Mouse (Mus musculus): ENCODE data around the gene Hnrnpm. TPM values are rescaled to one million over a fixed set of nuclear protein-coding genes. Genes with fewer than 3 reads are reported as not detected.

Gene Hnrnpm
- polyA plus RNA-seq, 1 experiment = 129 TPM

DNA sequence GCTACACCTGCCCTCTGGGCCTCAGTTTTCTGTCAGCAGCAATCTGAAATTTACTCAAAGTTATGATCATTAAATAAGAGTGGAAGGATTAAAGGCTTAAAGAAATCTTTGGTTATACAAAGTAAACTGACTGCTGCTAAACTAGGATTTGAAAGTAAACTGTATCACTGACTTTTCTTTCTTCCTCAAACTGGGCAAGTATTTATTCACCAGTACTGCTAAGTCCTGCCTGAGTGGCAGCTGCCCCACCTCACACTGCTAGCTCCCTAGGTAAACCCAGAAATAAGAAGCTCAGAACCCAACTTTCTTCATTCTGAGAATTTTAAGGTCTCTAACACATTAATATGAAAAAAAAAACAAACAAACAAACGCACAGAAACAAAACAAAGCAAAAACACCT lies 12.8 kb downstream of the Hnrnpm start:
- Histone ChIP-seq H3K4me3 (ENCODE audit: insufficient read depth, poor library complexity, severe bottlenecking) (no peak overlapping the region), H3K79me3 (ENCODE audit: low read depth) (peaks cover 99% of the 10 kb centered on the region), H3K36me3 (ENCODE audit: control insufficient read depth, insufficient read depth) (peaks cover 60% of the 10 kb centered on the region), H3ac (ENCODE audit: control insufficient read depth, insufficient read length, low read depth) (no peak overlapping the region), H3K27me3 (ENCODE audit: control insufficient read depth, insufficient read depth, insufficient read length) (no peaks in the 10 kb centered on the region), H3K79me2 (ENCODE audit: control insufficient read depth, insufficient read depth) (peaks cover 100% of the 10 kb centered on the region)
- TF ChIP-seq USF1 (IDR thresholded peaks at IDR 0.05; ENCODE audit: low read depth) (no peak), MAX (IDR thresholded peaks at IDR 0.05) (no peak), MYOD1 (IDR thresholded peaks at IDR 0.05; ENCODE audit: control insufficient read depth, insufficient read length, low read depth) (no peak), CTCF (IDR thresholded peaks at IDR 0.05; ENCODE audit: control insufficient read depth, insufficient read depth, insufficient read length) (no peak), FOSL1 (IDR thresholded peaks at IDR 0.05; ENCODE audit: insufficient read depth, low read length, poor library complexity, severe bottlenecking) (no peak), MYOG (IDR thresholded peaks at IDR 0.05; ENCODE audit: control insufficient read depth, extremely low read depth, insufficient read length) (no peak), CEBPB (IDR thresholded peaks at IDR 0.05; ENCODE audit: low read depth) (no peak)

DNA sequence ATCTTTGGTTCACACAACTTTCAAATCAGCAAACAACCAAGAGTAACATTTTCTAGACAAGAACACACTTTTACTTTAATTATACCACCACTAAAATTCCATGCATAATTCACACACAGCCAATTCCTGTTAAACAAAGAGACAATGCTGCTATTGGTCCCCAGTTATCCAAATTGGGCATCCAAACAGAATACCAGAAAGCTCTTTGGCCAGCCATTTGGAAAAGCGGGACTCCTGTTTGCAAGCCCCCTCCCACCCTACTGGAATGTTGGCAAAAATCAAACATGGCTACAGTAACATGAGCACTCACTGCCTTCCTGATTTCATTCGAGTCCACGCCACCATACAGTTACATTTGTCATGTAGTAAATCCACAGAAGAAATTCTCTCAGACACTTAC lies 17.0 kb downstream of the Hnrnpm start:
- no peaks in the 10 kb centered on the region for H3K27me3 ChIP-seq (ENCODE audit: control insufficient read depth, insufficient read depth, insufficient read length)
- peaks cover 89% of the 10 kb centered on the region for H3K79me3 ChIP-seq (ENCODE audit: low read depth)
- peaks cover 64% of the 10 kb centered on the region for H3K36me3 ChIP-seq (ENCODE audit: control insufficient read depth, insufficient read depth)
- H3ac ChIP-seq (ENCODE audit: control insufficient read depth, insufficient read length, low read depth) = no peak overlapping the region
- no peak for TF ChIP-seq CTCF (IDR thresholded peaks at IDR 0.05; ENCODE audit: control insufficient read depth, insufficient read depth, insufficient read length)
- TF ChIP-seq CEBPB (IDR thresholded peaks at IDR 0.05; ENCODE audit: low read depth) = no peak
- TF ChIP-seq MYOG (IDR thresholded peaks at IDR 0.05; ENCODE audit: control insufficient read depth, extremely low read depth, insufficient read length) = no peak
- no peak for TF ChIP-seq MAX (IDR thresholded peaks at IDR 0.05)
- no peak for TF ChIP-seq USF1 (IDR thresholded peaks at IDR 0.05; ENCODE audit: low read depth)
- TF ChIP-seq FOSL1 (IDR thresholded peaks at IDR 0.05; ENCODE audit: insufficient read depth, low read length, poor library complexity, severe bottlenecking) = no peak
- no peak for TF ChIP-seq MYOD1 (IDR thresholded peaks at IDR 0.05; ENCODE audit: control insufficient read depth, insufficient read length, low read depth)
- peaks cover 100% of the 10 kb centered on the region for H3K79me2 ChIP-seq (ENCODE audit: control insufficient read depth, insufficient read depth)
- no peak overlapping the region for H3K4me3 ChIP-seq (ENCODE audit: insufficient read depth, poor library complexity, severe bottlenecking)

DNA sequence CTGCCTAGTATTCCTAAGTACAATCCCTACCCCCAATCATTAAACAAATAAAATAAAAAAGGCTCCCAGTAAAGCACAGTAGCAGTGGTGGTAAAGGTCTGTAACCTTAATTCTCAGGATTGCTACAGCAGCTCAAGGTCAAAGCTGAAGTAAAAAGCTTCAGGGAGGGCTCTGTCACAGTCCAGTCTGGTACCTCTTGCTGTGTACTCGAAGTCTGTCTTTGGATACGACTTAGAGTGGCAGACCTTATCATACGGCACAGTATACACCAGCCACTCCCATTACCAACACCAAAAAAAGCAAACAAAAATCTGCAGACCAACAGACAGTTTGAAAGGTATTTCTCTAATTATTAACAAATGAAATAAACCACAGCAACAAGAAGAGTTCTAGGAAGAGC lies 19.8 kb downstream of the Hnrnpm start:
- no peak overlapping the region for H3K4me3 ChIP-seq (ENCODE audit: insufficient read depth, poor library complexity, severe bottlenecking)
- peaks cover 82% of the 10 kb centered on the region for H3K36me3 ChIP-seq (ENCODE audit: control insufficient read depth, insufficient read depth)
- H3K27me3 ChIP-seq (ENCODE audit: control insufficient read depth, insufficient read depth, insufficient read length) = no peaks in the 10 kb centered on the region
- TF ChIP-seq FOSL1 (IDR thresholded peaks at IDR 0.05; ENCODE audit: insufficient read depth, low read length, poor library complexity, severe bottlenecking) = no peak
- TF ChIP-seq CEBPB (IDR thresholded peaks at IDR 0.05; ENCODE audit: low read depth) = no peak
- no peak for TF ChIP-seq MYOG (IDR thresholded peaks at IDR 0.05; ENCODE audit: control insufficient read depth, extremely low read depth, insufficient read length)
- no peak for TF ChIP-seq USF1 (IDR thresholded peaks at IDR 0.05; ENCODE audit: low read depth)
- no peak for TF ChIP-seq MAX (IDR thresholded peaks at IDR 0.05)
- no peak for TF ChIP-seq CTCF (IDR thresholded peaks at IDR 0.05; ENCODE audit: control insufficient read depth, insufficient read depth, insufficient read length)
- TF ChIP-seq MYOD1 (IDR thresholded peaks at IDR 0.05; ENCODE audit: control insufficient read depth, insufficient read length, low read depth) = no peak
- peaks cover 67% of the 10 kb centered on the region for H3K79me3 ChIP-seq (ENCODE audit: low read depth)
- peaks cover 93% of the 10 kb centered on the region for H3K79me2 ChIP-seq (ENCODE audit: control insufficient read depth, insufficient read depth)
- no peak overlapping the region for H3ac ChIP-seq (ENCODE audit: control insufficient read depth, insufficient read length, low read depth)

DNA sequence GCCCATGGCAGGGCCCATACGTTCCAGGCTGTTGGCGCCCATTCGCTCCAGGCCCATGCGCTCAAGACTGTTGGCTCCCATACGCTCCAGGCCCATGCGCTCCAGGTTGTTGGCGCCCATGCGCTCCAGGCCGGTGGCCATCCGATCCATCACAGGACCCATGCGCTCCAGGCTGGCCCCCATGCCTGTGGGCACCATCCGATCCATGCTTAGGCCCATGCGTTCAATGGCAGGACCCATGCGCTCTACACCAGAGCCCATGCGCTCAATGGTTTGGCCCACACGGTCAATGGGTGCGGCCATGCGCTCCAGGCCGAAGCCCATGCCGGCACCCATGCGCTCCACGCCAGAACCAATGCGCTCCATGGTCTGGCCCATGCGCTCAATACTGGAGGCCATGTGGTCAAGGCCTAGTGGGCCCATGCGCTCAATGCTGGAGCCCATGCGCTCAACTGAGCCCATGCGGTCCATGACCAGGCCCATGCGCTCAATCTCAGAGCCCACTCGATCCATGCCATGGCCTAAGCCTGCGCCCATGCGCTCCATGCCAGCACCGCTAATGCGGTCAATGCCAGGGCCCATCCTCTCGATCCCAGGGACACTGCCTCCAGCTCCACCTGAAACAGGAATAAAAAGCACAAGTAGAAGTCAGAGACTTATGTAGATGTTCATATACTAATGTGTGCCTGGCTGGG lies 36.7 kb downstream of the Hnrnpm start:
- Histone ChIP-seq H3K36me3 (ENCODE audit: control insufficient read depth, insufficient read depth) (peaks cover 95% of the 10 kb centered on the region), H3ac (ENCODE audit: control insufficient read depth, insufficient read length, low read depth) (no peak overlapping the region), H3K27me3 (ENCODE audit: control insufficient read depth, insufficient read depth, insufficient read length) (no peaks in the 10 kb centered on the region), H3K79me2 (ENCODE audit: control insufficient read depth, insufficient read depth) (peaks cover 30% of the 10 kb centered on the region), H3K4me3 (ENCODE audit: insufficient read depth, poor library complexity, severe bottlenecking) (no peak overlapping the region), H3K79me3 (ENCODE audit: low read depth) (peaks cover 5% of the 10 kb centered on the region)
- TF ChIP-seq CTCF (IDR thresholded peaks at IDR 0.05; ENCODE audit: control insufficient read depth, insufficient read depth, insufficient read length) = no peak
- TF ChIP-seq USF1 (IDR thresholded peaks at IDR 0.05; ENCODE audit: low read depth) = no peak
- TF ChIP-seq MYOG (IDR thresholded peaks at IDR 0.05; ENCODE audit: control insufficient read depth, extremely low read depth, insufficient read length) = no peak
- TF ChIP-seq MAX (IDR thresholded peaks at IDR 0.05) = no peak
- TF ChIP-seq CEBPB (IDR thresholded peaks at IDR 0.05; ENCODE audit: low read depth) = no peak
- TF ChIP-seq MYOD1 (IDR thresholded peaks at IDR 0.05; ENCODE audit: control insufficient read depth, insufficient read length, low read depth) = no peak
- TF ChIP-seq FOSL1 (IDR thresholded peaks at IDR 0.05; ENCODE audit: insufficient read depth, low read length, poor library complexity, severe bottlenecking) = no peak

DNA sequence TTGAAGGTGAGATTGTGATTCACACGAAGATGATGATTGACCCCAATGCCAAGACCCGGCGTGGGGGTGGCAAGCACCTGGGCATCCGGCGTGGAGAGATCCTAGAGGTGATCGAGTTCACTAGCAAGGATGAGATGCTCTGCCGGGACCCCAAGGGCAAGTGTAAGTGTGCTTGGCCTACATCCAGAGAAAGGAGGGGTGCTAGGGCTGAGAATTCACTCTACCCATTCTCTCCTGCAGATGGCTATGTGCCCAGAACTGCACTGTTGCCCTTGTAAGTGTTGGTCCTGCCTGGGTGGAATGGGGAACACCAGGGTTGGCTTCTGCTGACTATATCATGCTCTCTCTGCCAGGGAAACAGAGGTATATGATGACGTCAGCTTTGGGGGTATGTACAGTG lies 41.6 kb downstream of the Hnrnpm start:
- Histone ChIP-seq H3K79me3 (ENCODE audit: low read depth) (no peaks in the 10 kb centered on the region), H3K4me3 (ENCODE audit: insufficient read depth, poor library complexity, severe bottlenecking) (no peak overlapping the region), H3ac (ENCODE audit: control insufficient read depth, insufficient read length, low read depth) (no peak overlapping the region), H3K36me3 (ENCODE audit: control insufficient read depth, insufficient read depth) (peaks cover 80% of the 10 kb centered on the region), H3K79me2 (ENCODE audit: control insufficient read depth, insufficient read depth) (no peaks in the 10 kb centered on the region), H3K27me3 (ENCODE audit: control insufficient read depth, insufficient read depth, insufficient read length) (no peaks in the 10 kb centered on the region)
- TF ChIP-seq FOSL1 (IDR thresholded peaks at IDR 0.05; ENCODE audit: insufficient read depth, low read length, poor library complexity, severe bottlenecking) = no peak
- TF ChIP-seq CEBPB (IDR thresholded peaks at IDR 0.05; ENCODE audit: low read depth) = no peak
- TF ChIP-seq MAX (IDR thresholded peaks at IDR 0.05) = no peak
- no peak for TF ChIP-seq USF1 (IDR thresholded peaks at IDR 0.05; ENCODE audit: low read depth)
- no peak for TF ChIP-seq CTCF (IDR thresholded peaks at IDR 0.05; ENCODE audit: control insufficient read depth, insufficient read depth, insufficient read length)
- no peak for TF ChIP-seq MYOD1 (IDR thresholded peaks at IDR 0.05; ENCODE audit: control insufficient read depth, insufficient read length, low read depth)
- TF ChIP-seq MYOG (IDR thresholded peaks at IDR 0.05; ENCODE audit: control insufficient read depth, extremely low read depth, insufficient read length) = no peak

Data from C2C12 (cell line).